Mouse (Mus musculus) layer of hippocampus, adult 11-12 months (tissue): ENCODE measurements around the gene Cfap36.

ENCODE experiments used
- DNase-seq: peaks from one replicate; pipeline ENCODE4 v3.0.0; 2022; ENCODE audit warnings: low spot score

The Cfap36 gene

GRCm38 (mm10) chr11:29246883-29247650 lies at the start of gene Cfap36:
TSS of gene Cfap36 (minus strand) at chr11:29247409.
- peak; percentile 95 for DNase-seq

DNA sequence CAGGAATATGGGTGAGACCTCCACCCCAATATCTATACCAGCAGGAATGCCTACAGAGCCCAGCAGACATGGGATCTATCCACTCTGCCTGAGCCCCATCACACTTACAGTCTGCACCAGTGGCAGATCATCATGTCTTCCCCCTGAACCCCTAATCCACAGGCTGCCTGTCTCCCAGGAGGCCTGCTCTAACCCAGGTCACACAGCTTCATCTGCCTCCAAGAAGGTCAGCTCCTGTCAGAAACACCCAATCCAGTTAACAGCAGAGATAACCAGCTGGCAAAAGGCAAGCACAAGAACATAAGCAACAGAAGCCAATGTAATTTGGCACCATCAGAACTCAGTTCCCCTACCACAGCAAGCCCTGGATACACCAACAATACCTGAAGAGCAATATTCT lies 40.1 kb upstream of the Cfap36 start:
- no peak for DNase-seq

DNA sequence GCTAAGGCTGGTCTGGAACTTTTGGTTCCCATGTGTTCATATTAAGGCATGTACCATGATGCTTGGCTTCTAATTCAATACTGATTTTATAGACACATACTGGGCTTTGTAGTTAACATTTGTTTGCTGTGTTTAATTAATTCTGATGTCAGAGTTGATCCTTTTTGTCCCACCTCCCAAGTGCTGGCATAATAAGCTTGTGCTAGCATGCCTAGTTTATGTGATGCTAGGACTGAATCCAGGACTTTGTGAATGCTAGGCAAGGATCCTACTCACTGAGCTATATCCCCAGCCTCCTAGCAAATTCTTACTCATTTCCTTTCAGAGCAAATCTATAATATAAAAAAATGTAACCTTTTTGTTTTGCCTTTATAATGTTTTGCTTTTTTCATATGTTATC lies 38.8 kb upstream of the Cfap36 start:
- DNase-seq = no peak

DNA sequence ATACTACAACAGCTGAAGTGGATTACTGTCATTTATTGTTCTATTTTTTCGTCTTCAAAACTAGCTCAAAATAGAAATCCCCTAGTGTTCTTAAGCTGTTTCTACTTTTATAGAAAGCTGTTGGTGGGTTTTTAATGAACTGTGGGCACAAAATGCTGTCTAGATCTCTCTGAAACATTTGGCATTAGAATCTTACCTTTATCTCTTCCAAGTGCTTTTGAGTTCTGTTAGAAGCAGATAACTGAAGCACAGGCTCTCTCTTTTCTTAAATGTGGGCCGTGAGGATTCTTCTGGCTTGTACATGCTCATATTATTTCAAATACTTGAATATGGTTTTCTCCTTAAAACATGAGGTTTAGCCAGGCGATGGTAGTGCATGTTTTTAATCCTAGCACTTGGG lies 27.5 kb upstream of the Cfap36 start:
- no peak for DNase-seq

GRCm38 (mm10) chr11:29267824-29268223 lies 20.6 kb upstream of the Cfap36 start:
- peak; percentile 65 for DNase-seq

GRCm38 (mm10) chr11:29254643-29255042 lies 7.4 kb upstream of the Cfap36 start:
- no peak for DNase-seq

- DNase-seq = no peak
These were observed 1.2 kb upstream of the Cfap36 start for GRCm38 (mm10) chr11:29248386-29248785.

- no peak for DNase-seq
These were observed 516 bp upstream of the Cfap36 start for GRCm38 (mm10) chr11:29247725-29248124.

GRCm38 (mm10) chr11:29245988-29246387 lies 1.2 kb downstream of the Cfap36 start:
- DNase-seq = no peak

DNA sequence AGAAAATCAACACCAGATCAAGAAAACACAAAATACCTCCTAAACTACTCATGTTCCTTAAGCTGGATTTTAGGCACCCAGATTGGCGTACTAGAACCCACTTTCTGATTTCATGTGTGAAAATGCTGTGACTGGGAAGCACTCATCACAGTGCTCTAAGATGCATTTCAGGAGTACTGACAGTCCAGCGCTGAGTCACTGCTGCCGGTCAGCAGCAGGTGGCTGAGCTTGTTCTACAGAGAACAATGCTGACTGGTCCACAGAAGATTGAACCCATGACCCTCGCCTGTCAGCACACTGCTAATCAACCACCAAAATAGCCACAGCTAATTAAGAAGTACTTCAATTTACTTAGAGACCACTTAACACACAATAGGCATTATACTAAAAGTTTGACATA lies 5.2 kb downstream of the Cfap36 start:
- DNase-seq = no peak

GRCm38 (mm10) chr11:29239353-29239752 lies 7.9 kb downstream of the Cfap36 start:
- peak; percentile 1 for DNase-seq

DNA sequence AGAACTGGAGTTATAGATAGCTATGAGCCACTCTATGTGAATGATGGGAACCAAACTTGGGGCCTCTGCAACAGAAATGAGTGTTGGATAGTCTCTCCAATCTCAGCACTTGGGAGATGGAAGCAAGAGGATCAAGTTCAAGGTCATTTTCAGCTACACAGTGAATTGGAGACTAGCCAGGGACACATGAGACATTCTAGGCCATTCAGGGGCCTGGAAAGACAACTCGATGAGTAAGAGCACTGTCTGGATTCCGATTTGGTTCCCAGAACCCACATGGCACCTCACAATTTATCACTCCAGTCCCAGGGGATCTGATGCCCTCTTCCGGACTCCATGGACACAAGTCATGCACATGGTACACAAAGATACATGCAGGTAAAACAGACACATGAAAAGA lies 8.7 kb downstream of the Cfap36 start:
- peak; percentile 1 for DNase-seq

GRCm38 (mm10) chr11:29238047-29238446 lies 9.2 kb downstream of the Cfap36 start:
- no peak for DNase-seq

- DNase-seq = no peak
These were observed 9.8 kb downstream of the Cfap36 start for GRCm38 (mm10) chr11:29237364-29237763.

GRCm38 (mm10) chr11:29233569-29233968 lies 13.6 kb downstream of the Cfap36 start:
- no peak for DNase-seq

DNA sequence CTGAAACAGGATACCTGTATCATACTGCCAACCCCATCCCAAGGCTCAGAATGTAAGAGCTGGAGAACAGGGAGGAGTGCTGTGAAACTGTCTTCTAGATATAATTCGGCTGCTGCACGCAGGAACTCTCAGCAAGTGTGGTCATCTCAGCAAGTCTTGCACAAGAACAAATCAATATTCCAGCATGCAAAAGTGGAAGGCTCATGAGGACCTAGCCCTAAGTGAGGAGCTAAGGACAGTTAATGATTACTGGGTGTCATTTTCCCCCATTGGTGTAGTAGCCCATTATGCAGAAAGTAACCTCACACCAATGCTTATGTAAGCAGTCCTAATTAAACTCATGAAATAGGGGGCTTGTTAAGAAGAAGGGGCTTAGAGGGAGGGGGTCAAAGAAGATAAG lies 18.3 kb downstream of the Cfap36 start:
- DNase-seq = no peak

DNA sequence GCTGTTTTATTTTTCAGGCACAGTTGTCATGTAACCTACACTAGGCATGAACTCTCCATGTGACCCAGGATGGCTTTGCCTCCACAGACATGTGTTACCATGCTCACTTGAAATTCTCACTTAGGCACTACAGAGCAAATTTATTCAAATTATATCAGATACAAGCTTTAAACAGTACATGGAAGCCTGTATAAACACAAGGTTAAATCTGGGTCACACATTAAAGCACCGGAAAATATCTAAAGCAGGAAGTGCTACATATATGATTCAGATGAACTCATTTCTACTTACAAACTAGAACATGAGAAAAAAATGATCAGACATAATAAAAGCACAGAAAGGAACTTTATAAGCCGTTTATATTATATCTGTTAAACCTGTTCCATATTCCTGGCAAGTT lies 22.5 kb downstream of the Cfap36 start:
- no peak for DNase-seq

DNA sequence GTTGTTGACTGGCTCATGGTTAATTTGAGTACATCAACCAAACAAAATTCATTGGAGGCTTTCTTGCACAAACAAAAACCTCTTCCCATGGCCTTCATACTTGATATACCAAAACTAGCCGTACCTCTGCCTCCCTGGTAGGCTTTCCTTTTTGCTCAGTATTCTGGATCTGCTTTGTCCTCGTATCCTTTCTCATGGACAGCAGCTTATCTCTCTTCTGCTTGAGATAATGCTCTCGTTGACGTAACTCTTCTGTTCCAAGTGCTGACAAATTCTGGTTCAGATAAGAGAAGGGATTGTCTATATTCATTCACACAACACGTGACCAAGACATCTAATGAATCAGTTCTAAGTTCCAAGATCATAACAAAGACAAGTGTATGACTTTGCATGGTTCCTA lies 24.9 kb downstream of the Cfap36 start:
- no peak for DNase-seq

- DNase-seq = no peak
These were observed 28.2 kb downstream of the Cfap36 start for GRCm38 (mm10) chr11:29219055-29219454.

DNA sequence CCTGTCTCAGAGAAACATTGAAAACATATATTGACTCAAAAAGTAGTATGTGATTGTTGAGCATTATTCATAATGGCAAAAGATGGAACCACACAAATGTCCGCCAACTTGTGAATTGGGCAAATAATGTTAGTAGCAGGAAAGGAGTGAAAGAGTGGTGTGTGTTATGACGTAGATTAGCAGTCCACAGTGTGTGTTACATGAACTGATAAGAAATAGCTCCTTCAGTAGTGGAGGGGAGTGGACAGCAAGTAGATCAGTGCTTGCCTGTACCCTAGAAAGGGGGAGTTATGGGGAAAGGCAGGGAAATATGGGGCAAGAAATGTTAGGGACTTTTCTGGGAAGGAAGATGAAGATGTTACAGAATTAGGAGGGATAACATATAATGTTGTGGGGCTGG lies 31.0 kb downstream of the Cfap36 start:
- DNase-seq = no peak

GRCm38 (mm10) chr11:29209774-29210173 lies 37.4 kb downstream of the Cfap36 start:
- DNase-seq = no peak

DNA sequence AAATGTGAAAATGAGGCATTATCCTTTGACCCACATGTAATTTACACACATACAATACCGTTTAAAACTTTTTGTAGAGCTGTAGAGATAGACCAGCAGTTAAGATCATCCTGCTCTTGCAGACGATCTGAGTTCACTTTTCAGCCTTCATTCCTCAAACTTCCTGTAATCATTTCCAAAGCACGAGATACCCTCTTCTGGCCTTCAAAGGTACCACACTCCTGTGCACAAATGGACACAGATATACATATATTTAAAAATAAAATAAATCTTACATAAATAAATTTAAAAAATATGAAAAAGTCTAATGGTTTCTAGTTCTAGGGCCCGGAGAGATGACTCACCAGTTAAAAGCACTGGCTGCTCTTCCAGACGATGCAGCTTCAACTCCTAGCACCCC lies 43.6 kb downstream of the Cfap36 start:
- DNase-seq = no peak

DNA sequence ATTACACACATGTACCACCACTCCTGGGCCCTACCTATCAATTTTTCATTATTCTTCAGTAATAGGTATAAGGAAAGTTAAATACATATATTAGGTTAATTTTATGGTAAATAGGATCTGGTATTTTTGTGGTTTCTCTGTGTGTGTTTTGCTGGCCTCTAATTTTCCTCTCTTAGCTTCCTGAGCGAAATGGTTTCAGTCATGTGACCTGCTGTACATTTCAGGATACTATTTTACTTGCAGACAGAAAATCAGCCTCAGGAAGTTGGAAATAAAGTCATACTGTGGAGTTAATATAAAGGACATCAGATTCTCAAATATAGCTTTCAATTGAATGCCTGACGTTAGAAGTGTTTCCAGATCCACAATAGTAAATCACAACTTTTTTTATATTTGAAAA lies 58.2 kb downstream of the Cfap36 start:
- DNase-seq = no peak

- DNase-seq = no peak
These were observed 65.5 kb downstream of the Cfap36 start for GRCm38 (mm10) chr11:29181751-29182150.
